Mouse (Mus musculus) megakaryocyte, adult 5-6 weeks (primary cell): ENCODE measurements at regions not wholly inside any gene's neighbourhood (a gene's known extent, or its start where the extent isn't known, plus 50 kb on each side); places are given as distances from the start of the nearest gene placed in this dataset.

Experiments
- ATAC-seq: 2 replicates; pipeline ENCODE4 v1.8.0; 2016; ENCODE audit warnings: mild to moderate bottlenecking, inconsistent platforms; ENCODE audit not compliant: poor library complexity, severe bottlenecking

DNA sequence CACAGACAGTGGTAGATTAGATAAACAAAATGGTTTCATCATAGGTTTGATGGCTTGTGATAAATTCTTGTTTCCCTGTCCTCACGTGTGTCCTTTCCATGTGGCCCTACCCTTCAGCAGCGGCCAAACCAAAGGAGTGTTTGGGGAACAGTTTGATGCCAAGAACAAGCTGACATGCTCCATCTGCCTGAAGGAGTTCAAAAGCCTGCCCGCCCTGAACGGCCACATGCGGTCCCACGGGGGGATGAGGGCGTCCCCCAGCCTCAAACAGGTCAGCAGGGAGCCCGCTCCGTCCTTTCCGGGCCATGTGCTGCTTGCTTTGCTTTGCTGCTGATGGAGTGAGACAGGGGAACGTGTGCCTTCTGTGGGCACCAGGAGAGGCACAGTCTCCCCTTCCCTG is 51.0 kb upstream of the Mrps10 start:
- ATAC-seq: no peak

- no peak for ATAC-seq
These were observed 55.5 kb upstream of the Mrps10 start for GRCm38 (mm10) chr17:47313162-47313561.

GRCm38 (mm10) chr17:47311272-47311671 is 57.4 kb upstream of the Mrps10 start:
- no peak for ATAC-seq

DNA sequence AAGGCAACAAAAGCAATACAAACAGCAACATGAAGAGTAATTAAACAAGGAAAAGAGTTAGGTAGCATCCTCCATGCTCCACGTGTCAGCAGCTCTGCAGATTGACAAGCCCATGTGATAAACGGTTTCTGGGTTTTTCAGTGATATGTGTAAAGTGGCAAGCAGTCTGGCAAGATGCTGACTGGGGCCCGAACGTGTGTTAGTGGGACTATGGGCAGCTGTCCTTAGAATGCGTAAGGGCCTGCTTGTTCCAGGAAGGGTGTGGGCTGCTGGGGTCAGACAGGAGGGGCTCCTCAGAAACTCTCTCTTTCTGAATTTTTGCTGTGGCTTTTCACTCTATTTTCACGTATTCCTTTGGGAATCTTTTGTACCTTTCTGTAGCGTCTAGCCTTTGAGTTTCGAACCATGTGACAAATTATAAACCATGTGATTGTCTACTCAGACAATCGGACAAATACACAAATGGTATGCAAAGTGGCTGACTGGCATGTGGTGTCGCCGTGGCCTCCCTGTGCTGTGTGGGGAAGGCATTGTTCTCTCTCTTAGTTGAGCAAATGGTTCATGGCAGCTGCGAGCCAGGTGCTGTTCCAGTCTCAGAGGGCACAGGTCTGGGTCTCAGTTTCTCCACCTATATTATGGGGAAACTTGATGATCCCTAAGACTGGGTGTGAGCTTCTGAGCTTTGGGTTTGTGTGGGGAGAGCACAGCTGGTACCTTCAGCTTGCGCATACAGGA is 62.5 kb upstream of the Mrps10 start:
- ATAC-seq: no peak

- ATAC-seq: no peak
These were observed 64.1 kb upstream of the Mrps10 start for GRCm38 (mm10) chr17:47304463-47305199.

- ATAC-seq: no peak
These were observed 65.1 kb upstream of the Mrps10 start for GRCm38 (mm10) chr17:47303600-47303999.

GRCm38 (mm10) chr17:47298396-47298919 is 70.2 kb upstream of the Mrps10 start:
- ATAC-seq: no peak

DNA sequence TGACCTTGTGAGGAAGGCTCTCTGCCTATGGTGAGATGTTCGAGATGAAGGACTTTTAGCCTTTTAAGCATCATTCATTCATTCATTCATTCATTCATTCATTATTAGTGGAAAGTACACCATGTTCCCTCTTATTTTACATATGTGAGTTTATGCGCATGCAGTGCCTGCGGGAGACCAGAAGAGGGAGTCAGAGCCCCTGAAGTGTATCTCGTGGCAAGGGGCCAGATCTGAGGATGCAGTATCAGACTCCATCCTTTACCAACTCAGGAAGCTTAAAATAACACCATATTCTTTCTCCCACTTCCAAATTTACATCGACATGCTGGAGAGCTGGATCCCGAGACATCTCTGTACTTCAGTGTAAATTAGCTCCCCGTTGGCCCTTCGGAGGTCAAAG is 70.7 kb upstream of the Mrps10 start:
- no peak for ATAC-seq

GRCm38 (mm10) chr17:47296709-47297450 is 71.8 kb upstream of the Mrps10 start:
- no peak for ATAC-seq

- peak; percentile 74 for ATAC-seq
These were observed 73.2 kb upstream of the Mrps10 start for GRCm38 (mm10) chr17:47295315-47296011.

DNA sequence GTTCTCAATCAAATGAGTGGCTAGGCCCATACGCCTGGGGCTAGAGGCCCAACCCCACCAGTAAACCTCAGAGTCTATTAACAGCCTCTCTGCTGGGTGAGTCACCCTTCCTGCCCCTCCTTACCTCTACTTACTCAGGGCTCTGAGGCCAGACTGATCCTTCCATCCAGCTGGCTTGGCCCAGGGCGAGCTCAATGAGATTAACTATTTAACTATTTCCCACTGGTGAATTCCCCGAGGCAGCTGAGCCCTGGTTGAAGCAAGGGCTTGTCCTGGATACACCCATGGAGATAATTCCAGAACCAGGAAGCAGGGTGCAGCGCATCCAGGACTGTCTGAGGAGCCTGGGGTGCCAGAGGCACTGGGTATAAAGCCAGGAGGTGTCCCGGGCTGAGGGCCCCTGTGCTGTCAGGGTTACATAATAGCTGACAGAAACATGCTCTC is 74.6 kb upstream of the Mrps10 start:
- peak; percentile 65 for ATAC-seq

DNA sequence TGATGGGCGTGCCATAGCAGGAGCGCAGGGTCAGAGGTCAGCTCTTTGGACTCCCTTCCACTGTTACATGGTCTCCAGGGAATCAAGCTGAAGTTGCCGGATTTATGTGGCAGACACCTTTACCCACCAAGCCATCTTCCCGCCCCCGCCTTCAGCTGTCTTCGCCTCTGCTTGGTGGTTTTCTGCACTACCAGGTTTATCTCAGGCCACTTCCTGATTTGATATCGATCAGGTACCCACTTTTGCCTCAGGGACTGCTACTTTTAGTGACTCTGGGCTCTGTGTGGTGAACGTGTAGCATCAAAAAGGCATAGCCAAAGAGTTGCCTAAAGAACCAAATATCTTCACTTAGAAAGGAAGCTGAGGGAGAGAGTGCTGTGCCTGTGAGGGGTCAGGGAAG is 75.5 kb upstream of the Mrps10 start:
- ATAC-seq: peak; percentile 19; the same call in 1 of the 2 replicates

- ATAC-seq: no peak
These were observed 77.1 kb upstream of the Mrps10 start for GRCm38 (mm10) chr17:47291558-47291957.

DNA sequence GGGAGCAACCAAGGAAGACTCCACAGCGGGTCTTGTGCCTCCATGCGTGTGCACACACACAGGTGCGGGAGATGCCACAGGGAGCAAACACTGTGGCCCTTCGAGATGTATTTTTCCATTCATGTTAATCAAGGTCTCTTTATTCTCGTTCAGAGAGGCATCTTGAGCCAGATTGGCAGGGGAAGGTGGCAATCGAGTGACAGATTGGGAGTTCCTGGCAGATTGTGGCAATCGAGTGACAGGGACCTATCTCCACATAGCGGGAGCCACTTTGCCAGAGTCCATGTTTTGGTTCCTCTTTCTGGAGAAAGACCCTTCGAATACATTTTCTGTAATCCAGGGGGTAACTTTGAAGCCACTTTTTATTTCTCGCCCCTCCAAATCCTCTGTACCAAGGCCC is 83.1 kb upstream of the Mrps10 start:
- ATAC-seq: no peak

DNA sequence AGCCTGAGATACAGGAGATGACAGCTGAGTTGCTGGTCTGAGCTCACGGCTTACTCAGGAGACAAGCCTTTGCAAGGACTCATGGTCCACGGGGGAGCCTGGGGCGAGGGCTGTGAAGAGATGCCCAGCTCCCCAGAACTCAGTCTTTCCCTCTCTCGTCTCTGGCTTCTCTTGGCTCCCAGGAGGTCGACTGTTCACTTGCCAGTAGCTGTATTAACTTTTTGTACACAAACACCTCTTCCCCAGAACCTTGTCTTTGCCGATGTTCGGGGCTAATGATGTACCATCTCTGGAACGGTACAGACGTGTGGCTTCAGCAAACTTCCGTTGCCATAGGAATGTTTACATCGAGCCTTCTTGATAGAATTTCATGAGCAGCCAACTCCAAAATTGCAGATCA is 84.5 kb upstream of the Mrps10 start:
- no peak for ATAC-seq

DNA sequence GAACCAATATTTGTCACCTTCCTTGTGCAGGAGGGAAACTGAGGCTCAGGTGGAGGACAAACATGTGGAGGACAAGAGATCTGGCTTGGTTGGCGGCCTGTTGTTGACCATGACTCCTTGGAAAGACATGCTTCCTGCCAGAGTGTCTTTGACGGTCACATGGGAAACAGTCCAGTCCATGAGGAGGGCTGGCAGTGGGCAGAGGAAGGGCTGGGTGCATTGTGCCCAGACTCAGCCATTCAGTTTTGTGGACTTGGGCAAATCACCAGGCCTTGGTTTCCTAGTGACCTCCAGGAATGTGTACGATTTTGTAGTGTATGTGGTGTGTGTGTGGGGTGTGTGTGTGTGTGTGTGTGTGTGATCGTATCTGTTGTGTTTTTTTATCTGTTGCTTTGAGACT is 85.5 kb upstream of the Mrps10 start:
- no peak for ATAC-seq

GRCm38 (mm10) chr17:47282476-47282875 is 86.2 kb upstream of the Mrps10 start:
- ATAC-seq: no peak

DNA sequence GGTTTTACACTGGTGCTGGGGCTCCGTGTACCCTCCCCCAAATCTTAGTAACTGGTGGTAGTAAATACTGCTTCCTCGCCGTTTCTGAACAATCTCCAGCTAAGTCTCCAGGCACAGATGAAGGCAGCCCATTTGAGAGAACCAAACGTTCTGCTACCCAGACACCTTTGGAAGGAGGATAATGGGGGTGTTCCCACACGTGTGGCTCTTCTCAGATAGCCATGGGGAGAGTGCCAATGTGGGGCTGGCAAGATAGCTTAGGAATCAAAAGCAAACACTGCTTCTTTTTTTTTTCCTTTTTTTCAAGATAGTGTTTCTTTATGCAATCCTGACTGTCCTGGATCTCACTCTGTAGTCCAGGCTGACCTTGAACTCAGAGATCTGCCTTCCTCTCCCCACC is 90.8 kb upstream of the Mrps10 start:
- no peak for ATAC-seq

DNA sequence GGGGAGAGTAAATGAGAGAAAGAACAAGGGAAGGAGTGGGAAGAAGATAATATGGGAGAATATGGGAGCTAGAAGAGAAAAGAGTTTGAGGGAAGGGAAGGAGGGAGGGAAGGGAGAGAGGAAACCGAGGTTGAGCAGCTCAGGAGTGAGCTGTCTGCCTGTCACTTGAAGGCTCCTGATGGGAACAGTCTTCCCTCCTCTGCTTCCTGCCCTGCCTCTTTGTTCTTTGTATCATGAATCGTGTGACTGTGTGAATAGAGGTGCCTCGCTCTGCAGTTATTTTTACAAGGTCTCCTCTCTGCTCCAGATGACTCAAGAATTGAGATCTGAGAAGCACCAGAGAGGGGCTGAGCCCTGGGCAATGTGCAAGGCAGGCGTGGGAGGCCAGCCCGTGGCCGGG is 92.0 kb upstream of the Mrps10 start:
- ATAC-seq: no peak

DNA sequence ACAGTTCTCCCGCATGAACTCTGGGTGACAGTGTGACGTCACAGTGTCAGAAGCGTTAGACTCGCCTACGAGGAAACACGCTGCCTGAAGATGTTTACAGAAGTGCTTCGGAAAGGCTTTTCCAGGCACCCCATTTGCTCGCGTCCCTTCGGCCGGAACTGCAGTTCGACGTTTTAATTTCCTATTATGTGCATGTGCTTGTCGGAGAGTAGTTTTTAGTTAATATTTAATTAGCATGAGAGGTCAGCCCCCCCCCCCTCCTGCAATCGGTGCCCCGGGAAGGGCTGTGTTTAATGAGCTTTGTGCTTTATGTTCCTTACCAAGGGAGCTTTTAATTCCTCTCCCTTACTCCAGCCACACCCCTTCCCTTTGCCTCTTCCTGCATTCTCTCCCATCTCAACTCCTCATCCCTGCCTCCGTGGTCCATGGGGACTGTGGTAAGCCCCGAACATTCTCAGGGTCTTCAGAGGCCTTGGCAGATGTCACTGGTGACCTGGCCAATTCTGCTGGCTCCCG is 92.8 kb upstream of the Mrps10 start:
- no peak for ATAC-seq

DNA sequence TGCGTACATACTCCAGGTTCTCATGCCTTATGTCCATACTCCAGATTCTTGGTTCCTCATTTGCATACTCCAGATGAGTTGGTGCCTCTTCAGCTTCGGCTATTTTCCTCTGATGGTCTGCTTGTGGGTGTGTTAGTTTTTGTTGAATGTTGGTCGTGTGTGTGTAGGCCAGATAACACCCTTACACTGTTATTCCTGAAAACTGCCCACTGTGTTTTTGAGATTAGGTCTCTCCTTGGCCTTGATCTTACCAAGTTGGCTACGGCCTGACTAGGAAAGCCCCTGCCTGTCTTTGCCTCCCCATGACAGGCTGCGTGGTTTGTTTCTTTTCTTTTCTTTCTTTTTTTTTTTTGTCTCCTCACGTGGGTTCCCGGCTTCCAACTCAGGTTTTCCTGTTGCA is 95.4 kb upstream of the Mrps10 start:
- ATAC-seq: no peak
